Mouse (Mus musculus) intestine, embryonic 16.5 days (tissue): Measurements from ENCODE around the gene Comtd1. TPM values are rescaled to one million over a fixed set of nuclear protein-coding genes. Genes with fewer than 3 reads are reported as not detected.

Experiments
- polyA plus RNA-seq: library from polyadenylated mRNA; unstranded; fragments of >200 nt; fragmentation: Nextera tagmentation; extraction: Ambion mirVana; gene quantifications from 2 replicates; pipeline ENCODE4 v1.2.1, GENCODE M21; 2015

The Comtd1 gene
- polyA plus RNA-seq, 1 experiment from 2014 or later, result 89.1 TPM

Other genes with a start within 250 kb of the Comtd1 start
- not detected in 2 replicates for gene Dupd1, start 134.4 kb downstream of the Comtd1 start, polyA plus RNA-seq
- gene Samd8, start 98.4 kb downstream of the Comtd1 start, polyA plus RNA-seq, result 11.4 and 12.5 TPM in 2 replicates
- gene Dusp13, start 97.8 kb downstream of the Comtd1 start, polyA plus RNA-seq, result not detected in 2 replicates
- gene Vdac2, start 23.7 kb downstream of the Comtd1 start, polyA plus RNA-seq, result 410 and 422 TPM in 2 replicates
- gene Zfp503, start 140.6 kb upstream of the Comtd1 start, polyA plus RNA-seq, result 5.1 and 7.2 TPM in 2 replicates
- 0.53 and 0.81 TPM in 2 replicates for gene Lrmda, start 170.7 kb upstream of the Comtd1 start, polyA plus RNA-seq